Mouse (Mus musculus) midbrain, embryonic 14.5 days (tissue): ENCODE measurements at regions not wholly inside any gene's neighbourhood (a gene's known extent, or its start where the extent isn't known, plus 50 kb on each side); places are given as distances from the start of the nearest gene placed in this dataset.
"Not testable (repeated sequence)": the region's sequence is repeated elsewhere in the genome, so short reads cannot be mapped to it uniquely, and the experiment has no call there.

ENCODE experiments used
- ATAC-seq: fragments of 200-750 bp; cut with Nextera tagmentation; 2 replicates; pipeline ENCODE4 v1.8.0; 2017; ENCODE audit warnings: moderate number of reproducible peaks, moderate library complexity; ENCODE audit not compliant: low FRiP score, low TSS enrichment
- DNase-seq: peaks from one replicate; pipeline ENCODE4 v3.0.0-alpha.2; 2015
- H3K27ac ChIP-seq: fragments of 300-500 bp; sonication (generic); replicated peaks from 2 replicates; pipeline ENCODE4 v1.5.1; 2014; ENCODE audit warnings: mild to moderate bottlenecking, low read depth, low read length, moderate library complexity
- H3K27me3 ChIP-seq: fragments of 300-500 bp; sonication (generic); 2 replicates; pipeline ENCODE4 v1.6.1; 2014; ENCODE audit warnings: low read length, control low read depth, mixed read lengths; ENCODE audit not compliant: control insufficient read depth, insufficient read depth
- H3K36me3 ChIP-seq: fragments of 300-500 bp; sonication (generic); 2 replicates; pipeline ENCODE4 v1.6.1; 2014; ENCODE audit warnings: low read length, control low read depth; ENCODE audit not compliant: control insufficient read depth, insufficient read depth
- H3K4me1 ChIP-seq: fragments of 300-500 bp; sonication (generic); 2 replicates; pipeline ENCODE4 v1.6.1; 2014; ENCODE audit warnings: mild to moderate bottlenecking, antibody characterized with exemption, low read length, control low read depth; ENCODE audit not compliant: control insufficient read depth, insufficient read depth
- H3K4me2 ChIP-seq: fragments of 300-500 bp; sonication (generic); 2 replicates; pipeline ENCODE4 v1.6.1; 2014; ENCODE audit warnings: mild to moderate bottlenecking, low read length, moderate library complexity
- H3K4me3 ChIP-seq: fragments of 300-500 bp; sonication (generic); replicated peaks from 2 replicates; pipeline ENCODE4 v1.5.1; 2014; ENCODE audit warnings: low read depth, low read length
- H3K9ac ChIP-seq: fragments of 300-500 bp; sonication (generic); replicated peaks from 2 replicates; pipeline ENCODE4 v1.6.1; 2014; ENCODE audit warnings: mild to moderate bottlenecking, low read length, moderate library complexity
- H3K9me3 ChIP-seq: fragments of 300-500 bp; sonication (generic); 2 replicates; pipeline ENCODE4 v1.6.1; 2016; ENCODE audit warnings: low read length, control low read depth, mixed read lengths; ENCODE audit not compliant: control insufficient read depth
- WGBS: fragments of 180-500 bp; shearing (Covaris S2); extraction: QIAGEN DNeasy Blood & Tissue Kit; methylation state at CpG from one replicate; pipeline ENCODE4 v1.1.7; 2014; 5-methylcytosine and 5-hydroxymethylcytosine counted together

DNA sequence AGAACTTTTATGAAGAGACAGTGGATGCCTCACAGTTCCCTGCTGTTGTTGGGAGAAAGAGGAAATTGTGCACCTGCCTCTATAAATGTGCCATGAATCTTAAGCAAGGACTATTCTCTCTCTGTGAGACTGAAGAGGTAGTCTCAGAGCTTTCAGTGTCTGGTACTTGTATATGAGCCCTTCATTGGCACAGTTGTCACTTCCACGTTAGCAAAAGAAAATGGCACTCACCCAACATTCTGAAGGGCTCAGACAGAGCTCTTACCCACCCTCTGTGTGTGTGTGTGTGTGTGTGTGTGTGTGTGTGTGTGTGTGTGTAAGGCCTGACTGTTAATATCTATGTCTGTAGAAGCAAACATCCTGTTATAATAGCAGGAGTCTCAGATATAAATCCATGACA, 75.6 kb upstream of the Lhfpl3 start:
- 57% methylated on average over 1 of the region's 1 CpGs for WGBS
- DNase-seq, result peak; percentile 11
- Histone ChIP-seq H3K36me3 (no peaks in the 10 kb centered on the region), H3K9ac (no peak overlapping the region), H3K4me2 (no peak overlapping the region), H3K9me3 (no peaks in the 10 kb centered on the region), H3K27me3 (no peaks in the 10 kb centered on the region), H3K4me1 (no peaks in the 10 kb centered on the region), H3K27ac (no peak overlapping the region), H3K4me3 (no peak overlapping the region)
- ATAC-seq, result no peak

DNA sequence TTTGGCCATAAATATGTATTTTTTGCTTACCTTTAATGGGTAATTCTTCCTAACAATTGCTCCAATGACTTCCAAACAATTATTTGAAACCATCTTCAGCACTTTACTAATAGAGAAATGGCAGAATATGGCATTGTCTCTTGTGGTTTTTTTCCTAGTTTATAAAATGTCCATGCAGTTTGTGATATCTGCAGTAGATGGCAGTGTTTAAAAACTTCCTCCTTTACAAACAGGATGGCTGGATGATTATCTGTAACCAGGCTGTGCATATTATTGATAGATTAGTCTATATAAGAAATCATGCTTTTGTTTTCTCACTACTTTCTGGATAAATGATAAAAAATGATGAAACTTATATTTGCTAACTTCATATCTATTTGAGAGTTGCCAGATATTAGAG, 91.0 kb upstream of the Orc5 start:
- no peak overlapping the region for H3K4me2 ChIP-seq
- ATAC-seq (no peak), DNase-seq (peak; percentile 68)
- H3K9me3 ChIP-seq, result 0 out of 2 replicates have a peak, but pooled peaks cover 5% of the 10 kb centered on the region
- no peaks in the 10 kb centered on the region for H3K36me3 ChIP-seq
- H3K27ac ChIP-seq, result no peak overlapping the region
- no peak overlapping the region for H3K4me3 ChIP-seq
- no peaks in the 10 kb centered on the region for H3K27me3 ChIP-seq
- H3K9ac ChIP-seq, result no peak overlapping the region
- H3K4me1 ChIP-seq, result no peaks in the 10 kb centered on the region

DNA sequence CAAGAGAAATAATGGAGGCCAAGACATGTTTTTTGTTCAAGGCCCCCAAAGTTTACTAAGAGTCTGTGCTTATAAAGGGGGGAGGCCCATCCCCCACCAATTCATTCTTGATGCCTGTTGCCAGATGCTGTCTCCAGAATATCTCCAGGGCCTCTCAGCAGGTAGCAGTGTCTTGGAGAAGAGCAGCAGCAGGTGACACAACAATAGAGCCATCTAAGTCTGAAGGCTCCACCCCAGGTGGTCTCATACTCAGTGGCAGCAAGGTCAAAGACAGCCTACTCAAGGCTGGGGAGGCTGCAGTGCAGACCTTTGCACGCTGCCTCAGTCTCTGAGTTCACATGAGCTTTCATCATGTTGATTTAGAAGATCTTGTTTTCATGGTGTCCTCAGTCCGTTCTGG, 66.8 kb upstream of the Orc5 start:
- ATAC-seq, H3K27ac ChIP-seq, H3K4me2 ChIP-seq, H3K27me3 ChIP-seq, H3K4me3 ChIP-seq, H3K9ac ChIP-seq, H3K4me1 ChIP-seq, H3K9me3 ChIP-seq, H3K36me3 ChIP-seq, DNase-seq: not testable (repeated sequence)
- WGBS, result 49% methylated on average over 2 of the region's 2 CpGs
